Mouse (Mus musculus) midbrain, embryonic 15.5 days (tissue): Measurements from ENCODE around the gene Vmn1r3. TPM values are rescaled to one million over a fixed set of nuclear protein-coding genes. Genes with fewer than 3 reads are reported as not detected.
"Not testable (repeated sequence)": the region's sequence is repeated elsewhere in the genome, so short reads cannot be mapped to it uniquely, and the experiment has no call there.

ENCODE experiments used
- ATAC-seq: fragments of 200-750 bp; cut with Nextera tagmentation; replicated peaks from 2 replicates; pipeline ENCODE4 v1.8.0; 2017; ENCODE audit warnings: moderate TSS enrichment
- H3K27ac ChIP-seq: fragments of 300-500 bp; sonication (generic); 2 replicates; pipeline ENCODE4 v1.5.1; 2015; ENCODE audit warnings: mild to moderate bottlenecking, inconsistent platforms
- H3K27me3 ChIP-seq: fragments of 300-500 bp; sonication (generic); replicated peaks from 2 replicates; pipeline ENCODE4 v1.6.1; 2015; ENCODE audit warnings: inconsistent platforms
- H3K36me3 ChIP-seq: fragments of 300-500 bp; sonication (generic); replicated peaks from 2 replicates; pipeline ENCODE4 v1.6.1; 2015; ENCODE audit warnings: inconsistent platforms
- H3K4me1 ChIP-seq: fragments of 300-500 bp; sonication (generic); 2 replicates; pipeline ENCODE4 v1.6.1; 2015; ENCODE audit warnings: inconsistent platforms
- H3K4me2 ChIP-seq: fragments of 300-500 bp; sonication (generic); 2 replicates; pipeline ENCODE4 v1.6.1; 2015; ENCODE audit warnings: inconsistent platforms, mild to moderate bottlenecking, moderate library complexity
- H3K4me3 ChIP-seq: fragments of 300-500 bp; sonication (generic); 2 replicates; pipeline ENCODE4 v1.5.1; 2015; ENCODE audit warnings: mild to moderate bottlenecking, inconsistent platforms
- H3K9ac ChIP-seq: fragments of 300-500 bp; sonication (generic); 2 replicates; pipeline ENCODE4 v1.6.1; 2015; ENCODE audit warnings: mild to moderate bottlenecking, inconsistent platforms
- H3K9me3 ChIP-seq: fragments of 300-500 bp; sonication (generic); 2 replicates; pipeline ENCODE4 v1.6.1; 2016; ENCODE audit warnings: inconsistent platforms
- WGBS: fragments of 180-500 bp; shearing (Covaris S2); methylation state at CpG from one replicate; pipeline ENCODE4 v1.1.7; 2015; ENCODE audit warnings: mixed read lengths; 5-methylcytosine and 5-hydroxymethylcytosine counted together
- polyA plus RNA-seq: library from polyadenylated mRNA; unstranded; fragments of >200 nt; fragmentation: Nextera tagmentation; extraction: Ambion mirVana; gene quantifications from 2 replicates; pipeline ENCODE4 v1.2.1, GENCODE M21; 2015

The Vmn1r3 gene
- polyA plus RNA-seq, result not detected in 2 replicates

GRCm38 (mm10) chr4:3185258-3185657, at the start of gene Vmn1r3:
TSS of gene Vmn1r3 (minus strand) at chr4:3185358.
- H3K36me3 ChIP-seq, H3K4me1 ChIP-seq, H3K9ac ChIP-seq, H3K9me3 ChIP-seq, H3K27me3 ChIP-seq, H3K27ac ChIP-seq, H3K4me2 ChIP-seq, ATAC-seq, H3K4me3 ChIP-seq: not testable (repeated sequence)
- WGBS, result 67% methylated on average over 1 of the region's 1 CpGs

- no peak for ATAC-seq
- 69% methylated on average over 6 of the region's 6 CpGs for WGBS
- Histone ChIP-seq H3K9me3 (peaks cover 17% of the 10 kb centered on the region), H3K4me1 (no peaks in the 10 kb centered on the region), H3K27ac (no peak overlapping the region), H3K4me3 (no peak overlapping the region), H3K36me3 (no peaks in the 10 kb centered on the region), H3K9ac (no peak overlapping the region), H3K4me2 (no peak overlapping the region), H3K27me3 (no peaks in the 10 kb centered on the region)
Measured at GRCm38 (mm10) chr4:3232053-3232452, 46.9 kb upstream of the Vmn1r3 start.

- peak; percentile 25; the same call in 1 of the 2 replicates for ATAC-seq
- H3K9me3 ChIP-seq, result peaks cover 23% of the 10 kb centered on the region
- H3K4me2 ChIP-seq, result peak overlapping the region; percentile 59
- no peak overlapping the region for H3K27ac ChIP-seq
- H3K4me1 ChIP-seq, result no peaks in the 10 kb centered on the region
- peak overlapping the region; percentile 32 for H3K4me3 ChIP-seq
- no peaks in the 10 kb centered on the region for H3K36me3 ChIP-seq
- 6% methylated on average over 30 of the region's 48 CpGs for WGBS
- H3K27me3 ChIP-seq, result no peaks in the 10 kb centered on the region
- H3K9ac ChIP-seq, result no peak overlapping the region
Measured at GRCm38 (mm10) chr4:3230908-3231684, 45.9 kb upstream of the Vmn1r3 start.

- Histone ChIP-seq H3K9ac (no peak overlapping the region), H3K27ac (no peak overlapping the region), H3K4me1 (no peaks in the 10 kb centered on the region), H3K9me3 (peaks cover 35% of the 10 kb centered on the region), H3K4me3 (no peak overlapping the region), H3K36me3 (no peaks in the 10 kb centered on the region), H3K27me3 (no peaks in the 10 kb centered on the region), H3K4me2 (no peak overlapping the region)
- WGBS, result 66% methylated on average over 4 of the region's 4 CpGs
- peak; percentile 28; the same call in 1 of the 2 replicates for ATAC-seq
Measured at GRCm38 (mm10) chr4:3229532-3229931, 44.4 kb upstream of the Vmn1r3 start.

- 70% methylated on average over 4 of the region's 4 CpGs for WGBS
- H3K9me3 ChIP-seq, result peaks cover 35% of the 10 kb centered on the region
- H3K27ac ChIP-seq, result no peak overlapping the region
- H3K4me2 ChIP-seq, result no peak overlapping the region
- no peak overlapping the region for H3K9ac ChIP-seq
- H3K27me3 ChIP-seq, result no peaks in the 10 kb centered on the region
- no peaks in the 10 kb centered on the region for H3K36me3 ChIP-seq
- H3K4me3 ChIP-seq, result no peak overlapping the region
- ATAC-seq, result no peak
- no peaks in the 10 kb centered on the region for H3K4me1 ChIP-seq
Measured at GRCm38 (mm10) chr4:3228476-3228875, 43.3 kb upstream of the Vmn1r3 start.

- no peaks in the 10 kb centered on the region for H3K27me3 ChIP-seq
- no peaks in the 10 kb centered on the region for H3K4me1 ChIP-seq
- H3K4me3 ChIP-seq, result no peak overlapping the region
- peaks cover 35% of the 10 kb centered on the region for H3K9me3 ChIP-seq
- H3K4me2 ChIP-seq, result no peak overlapping the region
- no peak overlapping the region for H3K9ac ChIP-seq
- ATAC-seq, result no peak
- H3K27ac ChIP-seq, result no peak overlapping the region
- no peaks in the 10 kb centered on the region for H3K36me3 ChIP-seq
- WGBS, result 67% methylated on average over 5 of the region's 5 CpGs
Measured at GRCm38 (mm10) chr4:3227751-3228150, 42.6 kb upstream of the Vmn1r3 start.

GRCm38 (mm10) chr4:3226488-3226887, 41.3 kb upstream of the Vmn1r3 start:
- H3K4me1 ChIP-seq, result no peaks in the 10 kb centered on the region
- no peak overlapping the region for H3K4me2 ChIP-seq
- no peak overlapping the region for H3K27ac ChIP-seq
- peaks cover 30% of the 10 kb centered on the region for H3K9me3 ChIP-seq
- no peaks in the 10 kb centered on the region for H3K27me3 ChIP-seq
- ATAC-seq, result no peak
- no peaks in the 10 kb centered on the region for H3K36me3 ChIP-seq
- WGBS, result 69% methylated on average over 3 of the region's 3 CpGs
- no peak overlapping the region for H3K4me3 ChIP-seq
- no peak overlapping the region for H3K9ac ChIP-seq

GRCm38 (mm10) chr4:3225416-3225815, 40.3 kb upstream of the Vmn1r3 start:
- not testable (repeated sequence) for H3K4me1 ChIP-seq, H3K27ac ChIP-seq, H3K9ac ChIP-seq, H3K36me3 ChIP-seq, H3K4me3 ChIP-seq, H3K27me3 ChIP-seq, H3K4me2 ChIP-seq, ATAC-seq
- peaks cover 30% of the 10 kb centered on the region for H3K9me3 ChIP-seq
- WGBS, result 60% methylated on average over 3 of the region's 3 CpGs

- ATAC-seq, result not testable (repeated sequence)
- H3K9me3 ChIP-seq, result peaks cover 29% of the 10 kb centered on the region
Measured at GRCm38 (mm10) chr4:3224848-3225247, 39.7 kb upstream of the Vmn1r3 start.

GRCm38 (mm10) chr4:3223483-3224209, 38.5 kb upstream of the Vmn1r3 start:
- WGBS, result 71% methylated on average over 6 of the region's 9 CpGs
- peaks cover 23% of the 10 kb centered on the region for H3K9me3 ChIP-seq
- not testable (repeated sequence) for H3K27ac ChIP-seq, H3K9ac ChIP-seq, ATAC-seq, H3K36me3 ChIP-seq, H3K4me1 ChIP-seq, H3K4me3 ChIP-seq, H3K27me3 ChIP-seq, H3K4me2 ChIP-seq

More at GRCm38 (mm10) chr4:3224848-3225247, 39.7 kb upstream of the Vmn1r3 start:
- not testable (repeated sequence) for H3K4me2 ChIP-seq, H3K27ac ChIP-seq, H3K4me1 ChIP-seq, H3K36me3 ChIP-seq, H3K9ac ChIP-seq, H3K27me3 ChIP-seq, H3K4me3 ChIP-seq
- 54% methylated on average over 3 of the region's 3 CpGs for WGBS

- not testable (repeated sequence) for H3K27ac ChIP-seq, H3K9me3 ChIP-seq, H3K4me1 ChIP-seq, H3K36me3 ChIP-seq, H3K27me3 ChIP-seq, H3K4me2 ChIP-seq, H3K4me3 ChIP-seq, H3K9ac ChIP-seq, ATAC-seq
- WGBS, result 70% methylated on average over 2 of the region's 2 CpGs
Measured at GRCm38 (mm10) chr4:3216382-3216781, 31.2 kb upstream of the Vmn1r3 start.

GRCm38 (mm10) chr4:3213349-3213748, 28.2 kb upstream of the Vmn1r3 start:
- 73% methylated on average over 3 of the region's 4 CpGs for WGBS
- ATAC-seq, H3K9me3 ChIP-seq: not testable (repeated sequence)

More at GRCm38 (mm10) chr4:3213349-3213748, 28.2 kb upstream of the Vmn1r3 start:
- H3K36me3 ChIP-seq, H3K4me3 ChIP-seq, H3K9ac ChIP-seq, H3K4me1 ChIP-seq, H3K4me2 ChIP-seq, H3K27me3 ChIP-seq, H3K27ac ChIP-seq: not testable (repeated sequence)
